Mouse (Mus musculus): ENCODE data around the gene Nr3c2. TPM values are rescaled to one million over a fixed set of nuclear protein-coding genes. Genes with fewer than 3 reads are reported as not detected.

Gene Nr3c2
- total RNA-seq, 1 experiment, result 1.4 TPM

- no peaks in the 10 kb centered on the region for H3K36me3 ChIP-seq (ENCODE audit: control insufficient read depth, insufficient read depth, low read length, poor library complexity, severe bottlenecking)
- no peak for DNase-seq (ENCODE audit: low read depth, low spot score)
- H3K4me1 ChIP-seq (ENCODE audit: control insufficient read depth in 2 of 2, insufficient read depth in 2 of 2, low read length in 2 of 2, poor library complexity in 1 of 2), result no peaks in the 10 kb centered on the region; a peak in 1 of 4 replicates
- TF ChIP-seq CHD2 (IDR thresholded peaks at IDR 0.05; ENCODE audit: low read depth, low read length), result no peak
- no peak for TF ChIP-seq MAFK (IDR thresholded peaks at IDR 0.05; ENCODE audit: insufficient read depth, low read depth, low read length)
- TF ChIP-seq ZC3H11A (IDR thresholded peaks at IDR 0.05; ENCODE audit: borderline replicate concordance, low read depth, low read length), result no peak
- no peak for TF ChIP-seq ZNF384 (IDR thresholded peaks at IDR 0.05; ENCODE audit: low read depth, low read length)
- TF ChIP-seq HCFC1 (IDR thresholded peaks at IDR 0.05; ENCODE audit: borderline replicate concordance, insufficient read depth, low read length), result no peak
- H3K27ac ChIP-seq (ENCODE audit: insufficient read depth, low read depth, low read length, poor library complexity, severe bottlenecking), result no peak overlapping the region
- H3K9ac ChIP-seq (ENCODE audit: insufficient read depth, low read depth, low read length, poor library complexity, severe bottlenecking), result no peak overlapping the region
- H3K4me3 ChIP-seq (ENCODE audit: insufficient read depth in 1 of 2, low read depth in 1 of 2, low read length in 2 of 2, poor library complexity in 1 of 2, severe bottlenecking in 1 of 2), result no peak overlapping the region
- in situ Hi-C loops (cut with MboI; ENCODE audit: low sequenced_read_pairs in 2 of 2, unreplicated experiment in 2 of 2), result no loop called here
- H3K9me3 ChIP-seq (ENCODE audit: control insufficient read depth, insufficient read depth, low read depth, low read length), result peaks cover 1% of the 10 kb centered on the region; the same call in 1 of the 2 replicates
Observed at GRCm38 (mm10) chr8:77294599-77294998, 395.4 kb downstream of the Nr3c2 start.
